Mouse (Mus musculus): ENCODE data around the gene Coq7. TPM values are rescaled to one million over a fixed set of nuclear protein-coding genes. Genes with fewer than 3 reads are reported as not detected.

Gene Coq7
- polyA plus RNA-seq, 1 experiment = 45.1 TPM

- Histone ChIP-seq H3K27me3 (ENCODE audit: control insufficient read depth, insufficient read depth, low read length) (no peaks in the 10 kb centered on the region), H3K4me3 (ENCODE audit: low read depth, low read length) (peak overlapping the region; percentile 95), H3K4me1 (ENCODE audit: control insufficient read depth, insufficient read depth, insufficient read length, low read length) (peaks cover 32% of the 10 kb centered on the region), H3K36me3 (ENCODE audit: control insufficient read depth, insufficient read depth, low read length) (peaks cover 16% of the 10 kb centered on the region), H3K27ac (ENCODE audit: insufficient read depth, low read depth, low read length) (no peak overlapping the region)
- WGBS = 85% methylated on average over 57 of the region's 57 CpGs
- TF ChIP-seq CTCF (IDR thresholded peaks at IDR 0.05; ENCODE audit: extremely low read depth, insufficient read length, insufficient replicate concordance, low read depth, low read length) (no peak), POLR2A (IDR thresholded peaks at IDR 0.05; ENCODE audit: low read depth, low read length) (no peak)
Measured at GRCm38 (mm10) chr7:118489706-118490665, 43.2 kb downstream of the Coq7 start.

- WGBS = 13% methylated on average over 8 of the region's 8 CpGs
- Histone ChIP-seq H3K4me3 (ENCODE audit: low read depth, low read length) (peak overlapping the region; percentile 28), H3K27ac (ENCODE audit: insufficient read depth, low read depth, low read length) (peak overlapping the region; percentile 17; the same call in 1 of the 2 replicates), H3K4me1 (ENCODE audit: control insufficient read depth, insufficient read depth, insufficient read length, low read length) (peaks cover 30% of the 10 kb centered on the region), H3K27me3 (ENCODE audit: control insufficient read depth, insufficient read depth, low read length) (no peaks in the 10 kb centered on the region), H3K36me3 (ENCODE audit: control insufficient read depth, insufficient read depth, low read length) (peaks cover 18% of the 10 kb centered on the region)
- TF ChIP-seq POLR2A (IDR thresholded peaks at IDR 0.05; ENCODE audit: low read depth, low read length) = no peak
- TF ChIP-seq CTCF (IDR thresholded peaks at IDR 0.05; ENCODE audit: extremely low read depth, insufficient read length, insufficient replicate concordance, low read depth, low read length) = 0 out of 2 replicates have a peak, but pooled peaks have one; percentile 4
Measured at GRCm38 (mm10) chr7:118488060-118488664, 45.0 kb downstream of the Coq7 start.

GRCm38 (mm10) chr7:118486917-118487316 lies 46.2 kb downstream of the Coq7 start:
- Histone ChIP-seq H3K36me3 (ENCODE audit: control insufficient read depth, insufficient read depth, low read length) (peaks cover 18% of the 10 kb centered on the region), H3K4me1 (ENCODE audit: control insufficient read depth, insufficient read depth, insufficient read length, low read length) (peaks cover 27% of the 10 kb centered on the region), H3K27me3 (ENCODE audit: control insufficient read depth, insufficient read depth, low read length) (no peaks in the 10 kb centered on the region), H3K4me3 (ENCODE audit: low read depth, low read length) (no peak overlapping the region), H3K27ac (ENCODE audit: insufficient read depth, low read depth, low read length) (no peak overlapping the region)
- WGBS = 68% methylated on average over 5 of the region's 5 CpGs
- no peak for TF ChIP-seq CTCF (IDR thresholded peaks at IDR 0.05; ENCODE audit: extremely low read depth, insufficient read length, insufficient replicate concordance, low read depth, low read length)
- no peak for TF ChIP-seq POLR2A (IDR thresholded peaks at IDR 0.05; ENCODE audit: low read depth, low read length)

- Histone ChIP-seq H3K27ac (ENCODE audit: insufficient read depth, low read depth, low read length) (no peak overlapping the region), H3K36me3 (ENCODE audit: control insufficient read depth, insufficient read depth, low read length) (peaks cover 7% of the 10 kb centered on the region), H3K27me3 (ENCODE audit: control insufficient read depth, insufficient read depth, low read length) (no peaks in the 10 kb centered on the region), H3K4me3 (ENCODE audit: low read depth, low read length) (no peak overlapping the region), H3K4me1 (ENCODE audit: control insufficient read depth, insufficient read depth, insufficient read length, low read length) (peaks cover 20% of the 10 kb centered on the region; the same call in 1 of the 2 replicates)
- WGBS = 73% methylated on average over 1 of the region's 1 CpGs
- TF ChIP-seq POLR2A (IDR thresholded peaks at IDR 0.05; ENCODE audit: low read depth, low read length) = no peak
- TF ChIP-seq CTCF (IDR thresholded peaks at IDR 0.05; ENCODE audit: extremely low read depth, insufficient read length, insufficient replicate concordance, low read depth, low read length) = no peak
Measured at GRCm38 (mm10) chr7:118483996-118484395, 49.2 kb downstream of the Coq7 start.

- Histone ChIP-seq H3K27ac (ENCODE audit: insufficient read depth, low read depth, low read length) (peak overlapping the region; percentile 23; the same call in 1 of the 2 replicates), H3K4me1 (ENCODE audit: control insufficient read depth, insufficient read depth, insufficient read length, low read length) (peaks cover 14% of the 10 kb centered on the region; the same call in 1 of the 2 replicates), H3K4me3 (ENCODE audit: low read depth, low read length) (no peak overlapping the region), H3K36me3 (ENCODE audit: control insufficient read depth, insufficient read depth, low read length) (peaks cover 7% of the 10 kb centered on the region), H3K27me3 (ENCODE audit: control insufficient read depth, insufficient read depth, low read length) (no peaks in the 10 kb centered on the region)
- TF ChIP-seq POLR2A (IDR thresholded peaks at IDR 0.05; ENCODE audit: low read depth, low read length) (no peak), CTCF (IDR thresholded peaks at IDR 0.05; ENCODE audit: extremely low read depth, insufficient read length, insufficient replicate concordance, low read depth, low read length) (no peak)
- WGBS = 94% methylated on average over 2 of the region's 2 CpGs
Measured at GRCm38 (mm10) chr7:118482001-118482400, 51.2 kb downstream of the Coq7 start.

- Histone ChIP-seq H3K27ac (ENCODE audit: insufficient read depth, low read depth, low read length) (peak overlapping the region; percentile 21), H3K27me3 (ENCODE audit: control insufficient read depth, insufficient read depth, low read length) (no peaks in the 10 kb centered on the region), H3K4me3 (ENCODE audit: low read depth, low read length) (no peak overlapping the region), H3K36me3 (ENCODE audit: control insufficient read depth, insufficient read depth, low read length) (peaks cover 7% of the 10 kb centered on the region), H3K4me1 (ENCODE audit: control insufficient read depth, insufficient read depth, insufficient read length, low read length) (peaks cover 14% of the 10 kb centered on the region; the same call in 1 of the 2 replicates)
- TF ChIP-seq POLR2A (IDR thresholded peaks at IDR 0.05; ENCODE audit: low read depth, low read length) = no peak
- no peak for TF ChIP-seq CTCF (IDR thresholded peaks at IDR 0.05; ENCODE audit: extremely low read depth, insufficient read length, insufficient replicate concordance, low read depth, low read length)
- WGBS = 41% methylated on average over 10 of the region's 10 CpGs
Measured at GRCm38 (mm10) chr7:118481047-118481810, 51.9 kb downstream of the Coq7 start.
